7 mouse cellular contexts compared by ENCODE assay signal in genomic region chr19:57134654-57135348, GRCm38 (mm10).
DNase-seq lines count a peak whose midpoint lies in the region; ATAC-seq lines count a peak whose summit lies in the region.

No protein-coding gene starts in this region.

- no peak overlapping the region for H3K27ac ChIP-seq in liver, embryonic 13.5 days
- no peak overlapping the region for H3K27ac ChIP-seq in liver, embryonic 12.5 days
- H3K27ac ChIP-seq in forebrain, embryonic 16.5 days (ENCODE audit: low read length), result no peak overlapping the region
- H3K27ac ChIP-seq in intestine, embryonic 16.5 days (ENCODE audit: low read length), result peak overlapping the region; percentile 43
- peak overlapping the region; percentile 3; the same call in 1 of the 2 replicates for H3K27ac ChIP-seq in neural tube, embryonic 15.5 days (replicated peaks)

- 0 out of 2 replicates have a peak overlapping the region, but pooled peaks have one; percentile 10 for H3K4me2 ChIP-seq in liver, embryonic 13.5 days
- H3K4me2 ChIP-seq in liver, embryonic 12.5 days, result no peak overlapping the region
- no peak overlapping the region for H3K4me2 ChIP-seq in forebrain, embryonic 16.5 days (ENCODE audit: low read length)
- H3K4me2 ChIP-seq in intestine, embryonic 16.5 days (ENCODE audit: low read depth, low read length), result 0 out of 2 replicates have a peak overlapping the region, but pooled peaks have one; percentile 25
- H3K4me2 ChIP-seq in neural tube, embryonic 15.5 days, result peak overlapping the region; percentile 43

- 0 out of 2 replicates have a peak, but pooled peaks cover 2% of the 10 kb centered on the region for H3K4me1 ChIP-seq in liver, embryonic 13.5 days (replicated peaks)
- peaks cover 10% of the 10 kb centered on the region; the same call in 1 of the 2 replicates for H3K4me1 ChIP-seq in liver, embryonic 12.5 days
- H3K4me1 ChIP-seq in forebrain, embryonic 16.5 days (replicated peaks; ENCODE audit: control insufficient read depth, insufficient read depth, low read length), result peaks cover 16% of the 10 kb centered on the region
- H3K4me1 ChIP-seq in intestine, embryonic 16.5 days (ENCODE audit: control insufficient read depth, insufficient read depth, low read length), result peaks cover 21% of the 10 kb centered on the region
- H3K4me1 ChIP-seq in neural tube, embryonic 15.5 days, result peaks cover 17% of the 10 kb centered on the region

- no peak for DNase-seq in liver, embryonic 13.5 days
- DNase-seq in adrenal gland, adult 2 months, result no peak
- DNase-seq in thymus, postnatal 14 days, result no peak

- H3K27me3 ChIP-seq in liver, embryonic 13.5 days, result no peaks in the 10 kb centered on the region
- 0 out of 2 replicates have a peak, but pooled peaks cover 2% of the 10 kb centered on the region for H3K27me3 ChIP-seq in liver, embryonic 12.5 days (replicated peaks)
- no peaks in the 10 kb centered on the region for H3K27me3 ChIP-seq in forebrain, embryonic 16.5 days (replicated peaks; ENCODE audit: control insufficient read depth, insufficient read depth, low read length)
- no peaks in the 10 kb centered on the region for H3K27me3 ChIP-seq in intestine, embryonic 16.5 days (replicated peaks; ENCODE audit: control insufficient read depth, insufficient read depth, low read length)
- H3K27me3 ChIP-seq in neural tube, embryonic 15.5 days (replicated peaks), result no peaks in the 10 kb centered on the region

- no peaks in the 10 kb centered on the region for H3K36me3 ChIP-seq in liver, embryonic 13.5 days
- no peaks in the 10 kb centered on the region for H3K36me3 ChIP-seq in liver, embryonic 12.5 days
- H3K36me3 ChIP-seq in forebrain, embryonic 16.5 days (ENCODE audit: control insufficient read depth, insufficient read depth), result no peaks in the 10 kb centered on the region
- H3K36me3 ChIP-seq in intestine, embryonic 16.5 days (ENCODE audit: control insufficient read depth, insufficient read depth, low read length), result no peaks in the 10 kb centered on the region
- no peaks in the 10 kb centered on the region for H3K36me3 ChIP-seq in neural tube, embryonic 15.5 days

- WGBS in liver, embryonic 13.5 days (ENCODE audit: insufficient replicate concordance), result 49% methylated on average over 20 of the region's 20 CpGs
- 50% methylated on average over 20 of the region's 20 CpGs for WGBS in liver, embryonic 12.5 days (ENCODE audit: insufficient replicate concordance)
- 56% methylated on average over 20 of the region's 20 CpGs for WGBS in forebrain, embryonic 16.5 days
- WGBS in intestine, embryonic 16.5 days, result 47% methylated on average over 20 of the region's 20 CpGs
- 31% methylated on average over 20 of the region's 20 CpGs for WGBS in neural tube, embryonic 15.5 days

- H3K9ac ChIP-seq in liver, embryonic 13.5 days, result no peak overlapping the region
- no peak overlapping the region for H3K9ac ChIP-seq in liver, embryonic 12.5 days
- 0 out of 2 replicates have a peak overlapping the region, but pooled peaks have one; percentile 8 for H3K9ac ChIP-seq in forebrain, embryonic 16.5 days (replicated peaks; ENCODE audit: low read depth, low read length)
- peak overlapping the region; percentile 26; the same call in 1 of the 2 replicates for H3K9ac ChIP-seq in intestine, embryonic 16.5 days (ENCODE audit: low read depth, low read length)
- H3K9ac ChIP-seq in neural tube, embryonic 15.5 days (replicated peaks), result 0 out of 2 replicates have a peak overlapping the region, but pooled peaks have one; percentile 26

- ATAC-seq in liver, embryonic 13.5 days (ENCODE audit: low read depth), result no peak
- no peak for ATAC-seq in liver, embryonic 12.5 days
- ATAC-seq in forebrain, embryonic 16.5 days, result peak; percentile 30; the same call in 1 of the 2 replicates
- ATAC-seq in intestine, embryonic 16.5 days, result peak; percentile 12; the same call in 1 of the 2 replicates
- no peak for ATAC-seq in neural tube, embryonic 15.5 days (ENCODE audit: low FRiP score)

- H3K9me3 ChIP-seq in liver, embryonic 13.5 days (replicated peaks), result no peaks in the 10 kb centered on the region
- no peaks in the 10 kb centered on the region for H3K9me3 ChIP-seq in liver, embryonic 12.5 days (replicated peaks)
- H3K9me3 ChIP-seq in forebrain, embryonic 16.5 days (ENCODE audit: control insufficient read depth, low read length), result no peaks in the 10 kb centered on the region
- no peaks in the 10 kb centered on the region for H3K9me3 ChIP-seq in intestine, embryonic 16.5 days (ENCODE audit: control insufficient read depth, low read length)
- H3K9me3 ChIP-seq in neural tube, embryonic 15.5 days (replicated peaks), result no peaks in the 10 kb centered on the region

- no peak overlapping the region for H3K4me3 ChIP-seq in liver, embryonic 13.5 days (replicated peaks)
- no peak overlapping the region for H3K4me3 ChIP-seq in liver, embryonic 12.5 days
- no peak overlapping the region for H3K4me3 ChIP-seq in forebrain, embryonic 16.5 days (replicated peaks; ENCODE audit: low read length)
- peak overlapping the region; percentile 17; the same call in 1 of the 2 replicates for H3K4me3 ChIP-seq in intestine, embryonic 16.5 days (ENCODE audit: low read length)
- no peak overlapping the region for H3K4me3 ChIP-seq in neural tube, embryonic 15.5 days (replicated peaks)

Comparison
In these comparisons a context has a peak if more than half of its experiments do, and no peak if none do; other contexts are left out.
1. H3K4me2 ChIP-seq: peak in liver, embryonic 13.5 days (single experiment), intestine, embryonic 16.5 days (single experiment) and neural tube, embryonic 15.5 days (single experiment); none in liver, embryonic 12.5 days (single experiment) and forebrain, embryonic 16.5 days (single experiment).
2. ATAC-seq: peak in forebrain, embryonic 16.5 days (single experiment) and intestine, embryonic 16.5 days (single experiment); none in liver, embryonic 13.5 days (single experiment), liver, embryonic 12.5 days (single experiment) and neural tube, embryonic 15.5 days (single experiment).
3. H3K27ac ChIP-seq: peak in intestine, embryonic 16.5 days (single experiment) and neural tube, embryonic 15.5 days (single experiment); none in liver, embryonic 13.5 days (single experiment), liver, embryonic 12.5 days (single experiment) and forebrain, embryonic 16.5 days (single experiment).
4. H3K9ac ChIP-seq: peak in forebrain, embryonic 16.5 days (single experiment), intestine, embryonic 16.5 days (single experiment) and neural tube, embryonic 15.5 days (single experiment); none in liver, embryonic 13.5 days (single experiment) and liver, embryonic 12.5 days (single experiment).